Mouse (Mus musculus) ovary, postnatal 10 days (tissue): Measurements from ENCODE around the gene Rimkla.

Experiments used
- DNase-seq: peaks from one replicate; pipeline ENCODE4 v3.0.0; 2022; ENCODE audit warnings: low spot score

Rimkla gene

GRCm38 (mm10) chr4:119417270-119417669, 75.2 kb downstream of the Rimkla start:
- DNase-seq = no peak
